Mouse (Mus musculus): ENCODE results near the gene Gm3402.

GRCm38 (mm10) chr5:146471311-146471710 lies 42.6 kb upstream of the Gm3402 start:
- TF ChIP-seq CTCF (IDR thresholded peaks at IDR 0.05; ENCODE audit: borderline replicate concordance, extremely low read depth, insufficient read depth, insufficient read length), result no peak
- TF ChIP-seq POLR2A (IDR thresholded peaks at IDR 0.05; ENCODE audit: borderline replicate concordance, extremely low read depth, insufficient read depth, insufficient read length, poor library complexity, severe bottlenecking), result no peak

All from brain, embryonic 14.5 days (tissue).